Mouse (Mus musculus) MEL (cell line): ENCODE data around the gene 1700023F06Rik. TPM values are rescaled to one million over a fixed set of nuclear protein-coding genes. Genes with fewer than 3 reads are reported as not detected.

Experiments used
- DNase-seq: peaks from one replicate; pipeline ENCODE4 v3.0.0; 2011; ENCODE audit warnings: low read depth, low spot score
- H3K27ac ChIP-seq: 2 replicates; pipeline ENCODE4 v1.5.1; 2012; ENCODE audit warnings: low read depth, mild to moderate bottlenecking, control low read depth, low read length, moderate library complexity; ENCODE audit not compliant: control insufficient read depth
- H3K27me3 ChIP-seq, 2 experiments: fragments of 150-350 bp in 1 of 2; sonication (generic) in 1 of 2; 2 replicates each; pipeline ENCODE4 v1.6.1; 2012; ENCODE audit warnings: low read length in 2 of 2, mild to moderate bottlenecking in 2 of 2, improper control_type of control experiment in 1 of 2, moderate library complexity in 1 of 2; ENCODE audit not compliant: insufficient read depth in 2 of 2, control insufficient read depth in 1 of 2
- H3K36me3 ChIP-seq, 2 experiments: 2 replicates each; pipeline ENCODE4 v1.6.1; 2012 to 2014; ENCODE audit warnings: low read length in 2 of 2, improper control_type of control experiment in 1 of 2, inconsistent platforms in 1 of 2, mild to moderate bottlenecking in 1 of 2; ENCODE audit not compliant: insufficient read depth in 2 of 2, control insufficient read depth in 1 of 2
- H3K4me1 ChIP-seq, 2 experiments: fragments of 150-350 bp in 1 of 2; sonication (generic) in 1 of 2; 2 replicates each; pipeline ENCODE4 v1.6.1; 2012; ENCODE audit warnings: low read length in 2 of 2, improper control_type of control experiment in 1 of 2, mild to moderate bottlenecking in 1 of 2; ENCODE audit not compliant: insufficient read depth in 2 of 2, control insufficient read depth in 1 of 2
- H3K4me3 ChIP-seq, 2 experiments: fragments of 150-350 bp in 1 of 2; sonication (generic) in 1 of 2; 2 replicates each; pipeline ENCODE4 v1.5.1; 2012; ENCODE audit warnings: low read depth in 2 of 2, low read length in 2 of 2, mild to moderate bottlenecking in 2 of 2, moderate library complexity in 2 of 2, control low read depth in 1 of 2, improper control_type of control experiment in 1 of 2; ENCODE audit not compliant: control insufficient read depth in 1 of 2, insufficient read depth in 1 of 2
- H3K79me2 ChIP-seq: 2 replicates; pipeline ENCODE4 v1.6.1; 2012; ENCODE audit warnings: mild to moderate bottlenecking, low read length, moderate library complexity; ENCODE audit not compliant: control insufficient read depth, poor library complexity, insufficient read depth
- H3K9ac ChIP-seq: 2 replicates; pipeline ENCODE4 v1.6.1; 2012; ENCODE audit warnings: low read depth, mild to moderate bottlenecking, control low read depth, low read length, moderate library complexity; ENCODE audit not compliant: control insufficient read depth, poor library complexity, severe bottlenecking
- H3K9me3 ChIP-seq: fragments of 150-350 bp; sonication (generic); replicated peaks from 2 replicates; pipeline ENCODE4 v1.6.1; 2012; ENCODE audit warnings: mild to moderate bottlenecking, low read length, improper control_type of control experiment, moderate library complexity; ENCODE audit not compliant: insufficient read depth
- CHD2 ChIP-seq: IDR thresholded peaks from 2 replicates; pipeline ENCODE4 v1.6.1; 2011; ENCODE audit warnings: low read length, improper control_type of control experiment
- CTCF ChIP-seq, 3 experiments: IDR thresholded peaks in 2 of 3; conservative IDR thresholded peaks in 1 of 3; 2 replicates each; pipeline ENCODE4 v1.5.1; 2011 to 2012; ENCODE audit warnings: low read length in 3 of 3, low read depth in 2 of 3, mild to moderate bottlenecking in 2 of 3, improper control_type of control experiment in 1 of 3, inconsistent platforms in 1 of 3, mixed read lengths in 1 of 3, moderate library complexity in 1 of 3; ENCODE audit not compliant: control insufficient read depth in 1 of 3, insufficient read depth in 1 of 3, poor library complexity in 1 of 3, severe bottlenecking in 1 of 3
- ELF1 ChIP-seq: IDR thresholded peaks from 2 replicates; pipeline ENCODE4 v1.6.1; 2014; ENCODE audit warnings: low read depth, mild to moderate bottlenecking, inconsistent platforms, low read length, improper control_type of control experiment, moderate library complexity
- EP300 ChIP-seq, 2 experiments: IDR thresholded peaks; 2 replicates each; pipeline ENCODE4 v1.6.1; 2011; ENCODE audit warnings: improper control_type of control experiment in 2 of 2, low read length in 2 of 2, low read depth in 1 of 2, mild to moderate bottlenecking in 1 of 2
- GABPA ChIP-seq: IDR thresholded peaks from 2 replicates; pipeline ENCODE4 v1.6.1; 2012; ENCODE audit warnings: low read depth, mild to moderate bottlenecking, inconsistent platforms, low read length, improper control_type of control experiment, moderate library complexity
- HCFC1 ChIP-seq: IDR thresholded peaks from 2 replicates; pipeline ENCODE4 v1.6.1; 2012; ENCODE audit warnings: low read depth, mild to moderate bottlenecking, inconsistent platforms, low read length, improper control_type of control experiment, moderate library complexity
- KAT2A ChIP-seq: conservative IDR thresholded peaks from 2 replicates; pipeline ENCODE4 v1.6.1; 2012; ENCODE audit warnings: low read depth, low read length, improper control_type of control experiment, inconsistent platforms
- MAZ ChIP-seq: IDR thresholded peaks from 2 replicates; pipeline ENCODE4 v1.6.1; 2012; ENCODE audit warnings: low read depth, mild to moderate bottlenecking, inconsistent platforms, low read length, improper control_type of control experiment
- MEF2A ChIP-seq: IDR thresholded peaks from 2 replicates; pipeline ENCODE4 v1.6.1; 2014; ENCODE audit warnings: low read depth, mild to moderate bottlenecking, inconsistent platforms, low read length, improper control_type of control experiment; ENCODE audit not compliant: poor library complexity, insufficient replicate concordance, severe bottlenecking; ENCODE audit errors: extremely low read depth
- MXI1 ChIP-seq: IDR thresholded peaks from 2 replicates; pipeline ENCODE4 v1.6.1; 2011; ENCODE audit warnings: mild to moderate bottlenecking, low read depth, low read length, improper control_type of control experiment
- MYB ChIP-seq: IDR thresholded peaks from 2 replicates; pipeline ENCODE4 v1.6.1; 2011; ENCODE audit warnings: mild to moderate bottlenecking, low read depth, low read length, improper control_type of control experiment
- NRF1 ChIP-seq: IDR thresholded peaks from 2 replicates; pipeline ENCODE4 v1.6.1; 2014; ENCODE audit warnings: low read depth, mild to moderate bottlenecking, inconsistent platforms, low read length, improper control_type of control experiment, moderate library complexity; ENCODE audit not compliant: poor library complexity, insufficient read depth, severe bottlenecking
- POLR2AphosphoS2 ChIP-seq: IDR thresholded peaks from 2 replicates; pipeline ENCODE4 v1.6.1; 2011; ENCODE audit warnings: low read length, improper control_type of control experiment
- POLR2AphosphoS5 ChIP-seq: IDR thresholded peaks from 2 replicates; pipeline ENCODE4 v1.6.1; 2012; ENCODE audit warnings: low read depth, borderline replicate concordance, mild to moderate bottlenecking, inconsistent platforms, low read length, moderate library complexity, mixed read lengths
- RAD21 ChIP-seq: IDR thresholded peaks from 2 replicates; pipeline ENCODE4 v1.6.1; 2011; ENCODE audit warnings: mild to moderate bottlenecking, low read depth, low read length, improper control_type of control experiment
- SIN3A ChIP-seq: IDR thresholded peaks from 2 replicates; pipeline ENCODE4 v1.6.1; 2012; ENCODE audit warnings: low read length, improper control_type of control experiment, inconsistent platforms
- SMC3 ChIP-seq: IDR thresholded peaks from 2 replicates; pipeline ENCODE4 v1.6.1; 2011; ENCODE audit warnings: low read depth, low read length, improper control_type of control experiment
- TCF12 ChIP-seq: IDR thresholded peaks from 2 replicates; pipeline ENCODE4 v1.6.1; 2014; ENCODE audit warnings: low read depth, mild to moderate bottlenecking, inconsistent platforms, low read length, improper control_type of control experiment, moderate library complexity
- USF2 ChIP-seq, 2 experiments: IDR thresholded peaks; 2 replicates each; pipeline ENCODE4 v1.6.1; 2011 to 2012; ENCODE audit warnings: improper control_type of control experiment in 2 of 2, low read length in 2 of 2, borderline replicate concordance in 1 of 2, inconsistent platforms in 1 of 2, low read depth in 1 of 2, mild to moderate bottlenecking in 1 of 2; ENCODE audit not compliant: insufficient read depth in 1 of 2
- ZKSCAN1 ChIP-seq: IDR thresholded peaks from 2 replicates; pipeline ENCODE4 v1.6.1; 2012; ENCODE audit warnings: low read depth, mild to moderate bottlenecking, inconsistent platforms, low read length, improper control_type of control experiment, moderate library complexity
- polyA plus RNA-seq, 2 experiments: library from polyadenylated mRNA; stranded (reverse) in 1 of 2; unstranded in 1 of 2; fragments of >175 nt in 1 of 2; fragments of >200 nt in 1 of 2; gene quantifications; 2 replicates each; pipeline versions ENCODE4 v1.2.1 to v1.2.4; 2012; ENCODE audit warnings: low replicate concordance in 2 of 2, low read depth in 1 of 2; ENCODE audit not compliant: insufficient read length in 2 of 2, insufficient read depth in 1 of 2, missing spikeins in 1 of 2
- total RNA-seq: library from RNA; depleted of rRNA; stranded (reverse); fragments of 300-350 nt; gene quantifications from 2 replicates; pipeline ENCODE4 v1.2.3, GENCODE M21; 2012

1700023F06Rik gene
- total and polyA plus RNA-seq, 3 experiments, result not detected

DNA sequence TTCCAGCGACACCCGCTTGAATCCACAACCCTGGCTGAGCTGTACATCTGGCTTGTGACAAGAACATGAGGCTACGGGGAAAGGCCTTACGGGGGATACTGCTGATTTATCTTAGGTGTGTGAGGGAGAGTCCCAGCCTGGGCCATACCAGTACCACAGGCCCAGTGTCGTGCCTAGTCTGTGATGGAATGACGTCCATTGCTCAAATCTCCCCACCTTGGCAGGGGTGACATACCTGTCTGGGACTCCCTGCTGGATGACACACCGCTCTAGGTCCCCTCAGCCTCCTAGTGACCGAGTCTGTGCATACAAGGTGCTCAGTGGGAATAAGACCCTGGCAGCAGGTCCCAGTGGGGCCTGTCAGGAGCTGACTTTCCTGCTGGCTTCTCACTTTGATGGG, 29.6 kb downstream of the 1700023F06Rik start:
- H3K36me3 ChIP-seq, result peaks cover 0 to 16% of the 10 kb centered on the region in 2 experiments; a peak in 2 of 4 replicates
- H3K4me1 ChIP-seq, result peaks cover 5 to 24% of the 10 kb centered on the region in 2 experiments; a peak in 3 of 4 replicates
- H3K27me3 ChIP-seq, result no peaks in the 10 kb centered on the region
- no peak overlapping the region for H3K27ac ChIP-seq
- no peak overlapping the region for H3K4me3 ChIP-seq
- no peaks in the 10 kb centered on the region for H3K9me3 ChIP-seq
- TF ChIP-seq TCF12, result no peak
- TF ChIP-seq ZKSCAN1, result no peak
- no peak for TF ChIP-seq USF2 (IDR thresholded peaks at IDR 0.05; ENCODE audit: borderline replicate concordance in 1 of 2, insufficient read depth in 1 of 2, low read depth in 1 of 2, low read length in 2 of 2)
- TF ChIP-seq KAT2A, result no peak
- no peak for TF ChIP-seq MEF2A
- TF ChIP-seq MAZ, result no peak
- TF ChIP-seq HCFC1, result no peak
- TF ChIP-seq GABPA, result no peak
- TF ChIP-seq MYB, result no peak
- TF ChIP-seq RAD21, result no peak
- no peak for TF ChIP-seq CHD2
- TF ChIP-seq ELF1, result no peak
- no peak for TF ChIP-seq MXI1
- TF ChIP-seq NRF1, result no peak
- no peak for TF ChIP-seq SMC3
- TF ChIP-seq SIN3A, result no peak
- no peak for TF ChIP-seq POLR2AphosphoS5
- TF ChIP-seq POLR2AphosphoS2, result no peak
- TF ChIP-seq, all 39 proteins: peak for 0
- no peak for DNase-seq
- H3K9ac ChIP-seq, result no peak overlapping the region
- no peaks in the 10 kb centered on the region for H3K79me2 ChIP-seq

DNA sequence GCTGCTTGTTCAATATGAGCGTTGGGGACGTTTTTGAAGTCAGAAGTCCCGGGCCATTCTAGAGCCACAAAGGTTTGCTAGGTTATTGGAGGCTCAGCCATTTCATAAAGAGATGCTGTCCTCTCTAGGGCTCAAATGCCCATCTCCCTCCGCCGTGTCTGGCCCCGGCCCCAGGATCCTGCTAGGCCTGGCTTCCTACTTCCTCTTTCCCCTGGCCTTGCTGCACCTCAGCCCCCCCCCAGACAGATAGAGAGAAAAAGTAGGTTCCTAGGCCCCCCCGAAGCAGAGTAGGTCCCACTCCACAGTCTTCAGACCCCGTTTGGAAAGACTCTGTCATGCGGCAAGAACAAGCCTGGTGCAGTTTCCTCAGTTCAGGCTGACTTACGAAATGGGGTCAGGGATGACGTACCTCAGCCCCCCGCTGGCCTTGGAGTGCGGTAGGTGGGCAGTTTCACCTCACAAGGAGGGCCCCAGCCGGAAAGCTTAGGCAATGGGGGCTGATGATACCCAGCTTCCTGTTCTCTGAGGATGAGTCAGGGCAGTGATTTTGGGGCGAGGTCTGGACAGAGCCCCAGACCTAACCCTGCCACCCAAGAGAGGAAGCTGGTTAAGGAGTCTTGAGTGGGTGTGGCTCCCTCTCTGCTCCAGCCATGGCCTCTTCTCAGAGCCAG, 30.4 kb downstream of the 1700023F06Rik start:
- TF ChIP-seq EP300 (IDR thresholded peaks at IDR 0.05; ENCODE audit: low read depth in 1 of 2, low read length in 2 of 2), result no peak
- no peak for TF ChIP-seq CHD2
- TF ChIP-seq MAZ, result no peak
- no peak for TF ChIP-seq CTCF (IDR thresholded peaks at IDR 0.05 in 2 of 3, conservative IDR thresholded peaks at IDR 0.05 in 1 of 3; ENCODE audit: control insufficient read depth in 1 of 3, insufficient read depth in 1 of 3, low read depth in 2 of 3, low read length in 3 of 3, poor library complexity in 1 of 3, severe bottlenecking in 1 of 3)
- TF ChIP-seq NRF1, result no peak
- DNase-seq, result no peak
- peaks cover 7 to 31% of the 10 kb centered on the region in 2 experiments; a peak in 3 of 4 replicates for H3K4me1 ChIP-seq
- H3K79me2 ChIP-seq, result no peaks in the 10 kb centered on the region
- H3K36me3 ChIP-seq, result peaks cover 0 to 16% of the 10 kb centered on the region in 2 experiments; a peak in 2 of 4 replicates
- no peak overlapping the region for H3K27ac ChIP-seq
- no peak overlapping the region for H3K9ac ChIP-seq
- H3K9me3 ChIP-seq, result no peaks in the 10 kb centered on the region
- no peak overlapping the region for H3K4me3 ChIP-seq
- H3K27me3 ChIP-seq, result no peaks in the 10 kb centered on the region
